Mouse (Mus musculus): ENCODE measurements at regions not wholly inside any gene's neighbourhood (a gene's known extent, or its start where the extent isn't known, plus 50 kb on each side); places are given as distances from the start of the nearest gene placed in this dataset.

GRCm38 (mm10) chr15:57585411-57585810 is 108.0 kb upstream of the Slc22a22 start:
- TF ChIP-seq CTCF (conservative IDR thresholded peaks at IDR 0.05; ENCODE audit: insufficient read depth, insufficient read length, low read depth, low read length) (no peak), POLR2A (IDR thresholded peaks at IDR 0.05; ENCODE audit: low read depth, low read length) (no peak)

Measured in kidney, adult 2 months (tissue).